Mouse (Mus musculus): ENCODE data around the gene Mafk.

The Mafk gene

GRCm38 (mm10) chr5:139817292-139817691 lies 26.0 kb downstream of the Mafk start:
- no peak for DNase-seq (ENCODE audit: low read depth, low spot score)

GRCm38 (mm10) chr5:139818056-139818455 lies 26.7 kb downstream of the Mafk start:
- DNase-seq (ENCODE audit: low read depth, low spot score) = no peak

- no peak for DNase-seq (ENCODE audit: low read depth, low spot score)
Observed at GRCm38 (mm10) chr5:139818801-139819200, 27.5 kb downstream of the Mafk start.

GRCm38 (mm10) chr5:139819538-139820181 lies 28.3 kb downstream of the Mafk start, which contains the start of gene Tmem184a:
Gene Tmem184a (minus strand): TSS chr5:139819917.
- DNase-seq (ENCODE audit: low read depth, low spot score) = no peak

- DNase-seq (ENCODE audit: low read depth, low spot score) = no peak
Observed at GRCm38 (mm10) chr5:139821466-139822459, 30.4 kb downstream of the Mafk start.

- DNase-seq (ENCODE audit: low read depth, low spot score) = no peak
Observed at GRCm38 (mm10) chr5:139824531-139824930, 33.2 kb downstream of the Mafk start.

GRCm38 (mm10) chr5:139825947-139826346 lies 34.6 kb downstream of the Mafk start:
- DNase-seq (ENCODE audit: low read depth, low spot score) = no peak

GRCm38 (mm10) chr5:139826357-139827055 lies 35.2 kb downstream of the Mafk start, which contains the start of the genes Gm26938 and Psmg3:
Gene Gm26938 (minus strand): TSS chr5:139826407.
Gene Psmg3 (minus strand): TSS chr5:139826885.
- peak; percentile 82 for DNase-seq (ENCODE audit: low read depth, low spot score)

GRCm38 (mm10) chr5:139827593-139827992 lies 36.3 kb downstream of the Mafk start:
- DNase-seq (ENCODE audit: low read depth, low spot score) = no peak

- peak; percentile 55 for DNase-seq (ENCODE audit: low read depth, low spot score)
Observed at GRCm38 (mm10) chr5:139829384-139829783, 38.1 kb downstream of the Mafk start.

- DNase-seq (ENCODE audit: low read depth, low spot score) = no peak
Observed at GRCm38 (mm10) chr5:139830734-139831133, 39.4 kb downstream of the Mafk start.

GRCm38 (mm10) chr5:139832125-139832524 lies 40.8 kb downstream of the Mafk start:
- no peak for DNase-seq (ENCODE audit: low read depth, low spot score)

- DNase-seq (ENCODE audit: low read depth, low spot score) = no peak
Observed at GRCm38 (mm10) chr5:139835706-139836105, 44.4 kb downstream of the Mafk start.

- DNase-seq (ENCODE audit: low read depth, low spot score) = no peak
Observed at GRCm38 (mm10) chr5:139838476-139838892, 47.2 kb downstream of the Mafk start.

GRCm38 (mm10) chr5:139839142-139839541 lies 47.8 kb downstream of the Mafk start:
- DNase-seq (ENCODE audit: low read depth, low spot score) = no peak

- DNase-seq (ENCODE audit: low read depth, low spot score) = no peak
Observed at GRCm38 (mm10) chr5:139849626-139850320, 58.5 kb downstream of the Mafk start.
